Mouse (Mus musculus) embryonic facial prominence, embryonic 10.5 days (tissue): ENCODE data around the gene Sfn. TPM values are rescaled to one million over a fixed set of nuclear protein-coding genes. Genes with fewer than 3 reads are reported as not detected.

ENCODE experiments used
- DNase-seq: peaks from one replicate; pipeline ENCODE4 v3.0.0-alpha.2; 2017; ENCODE audit warnings: low spot score
- H3K27ac ChIP-seq: fragments of 300-500 bp; sonication (generic); replicated peaks from 2 replicates; pipeline ENCODE4 v1.5.1; 2016; ENCODE audit warnings: mild to moderate bottlenecking
- H3K27me3 ChIP-seq: fragments of 300-500 bp; sonication (generic); replicated peaks from 2 replicates; pipeline ENCODE4 v1.6.1; 2016; ENCODE audit warnings: low read depth, mild to moderate bottlenecking; ENCODE audit not compliant: poor library complexity, severe bottlenecking
- H3K36me3 ChIP-seq: fragments of 300-500 bp; sonication (generic); replicated peaks from 2 replicates; pipeline ENCODE4 v1.6.1; 2016; ENCODE audit warnings: mild to moderate bottlenecking, moderate library complexity
- H3K4me1 ChIP-seq: fragments of 300-500 bp; sonication (generic); 2 replicates; pipeline ENCODE4 v1.6.1; 2016
- H3K4me3 ChIP-seq: fragments of 300-500 bp; sonication (generic); 2 replicates; pipeline ENCODE4 v1.5.1; 2016; ENCODE audit warnings: mild to moderate bottlenecking, moderate library complexity
- H3K9me3 ChIP-seq: fragments of 300-500 bp; sonication (generic); 2 replicates; pipeline ENCODE4 v1.6.1; 2016; ENCODE audit warnings: mild to moderate bottlenecking
- WGBS: fragments of 180-500 bp; shearing (Covaris S2); methylation state at CpG from one replicate; pipeline ENCODE4 v1.1.7; 2016; 5-methylcytosine and 5-hydroxymethylcytosine counted together
- polyA plus RNA-seq: library from polyadenylated mRNA; unstranded; fragments of >200 nt; fragmentation: Nextera tagmentation; extraction: Ambion mirVana; gene quantifications from 2 replicates; pipeline ENCODE4 v1.2.1, GENCODE M21; 2016

Sfn gene
- polyA plus RNA-seq, 1 experiment from 2014 or later = 35.7 TPM

DNA sequence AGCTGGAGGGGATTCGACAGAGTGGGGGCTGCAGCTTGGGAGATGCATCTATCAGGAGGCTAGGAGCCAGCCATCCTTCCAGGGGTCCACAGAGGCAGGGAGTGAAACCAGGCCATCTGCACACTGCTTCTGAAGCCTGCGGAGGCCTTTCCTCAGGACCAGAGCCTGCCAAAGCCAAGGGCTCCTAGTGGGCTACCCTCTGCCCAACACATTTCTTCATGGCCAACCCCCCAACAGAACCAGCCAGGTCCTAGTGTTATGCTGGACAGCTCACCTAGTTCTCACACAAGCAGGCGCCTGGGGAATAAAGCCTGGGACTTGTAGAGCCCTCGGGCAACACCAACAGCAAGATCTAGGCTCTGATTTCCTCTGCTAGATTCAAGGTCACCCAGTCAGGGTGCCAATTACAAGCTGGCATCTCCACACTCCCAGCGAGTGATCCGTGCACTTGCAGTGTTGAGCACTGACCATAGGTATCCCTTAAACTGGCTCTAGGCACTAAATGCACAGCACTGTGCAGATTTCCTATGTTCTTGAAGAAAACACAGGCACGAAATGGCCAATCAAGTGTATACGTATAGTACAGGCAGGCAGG is 28.5 kb upstream of the Sfn start:
- Histone ChIP-seq H3K4me1 (peaks cover 46% of the 10 kb centered on the region), H3K4me3 (no peak overlapping the region), H3K36me3 (peaks cover 27% of the 10 kb centered on the region), H3K9me3 (no peaks in the 10 kb centered on the region), H3K27ac (no peak overlapping the region), H3K27me3 (no peaks in the 10 kb centered on the region)
- no peak for DNase-seq
- 94% methylated on average over 8 of the region's 8 CpGs for WGBS

GRCm38 (mm10) chr4:133629191-133629590 is 27.2 kb upstream of the Sfn start:
- no peak overlapping the region for H3K27ac ChIP-seq
- peaks cover 49% of the 10 kb centered on the region for H3K4me1 ChIP-seq
- no peaks in the 10 kb centered on the region for H3K9me3 ChIP-seq
- WGBS = 91% methylated on average over 7 of the region's 7 CpGs
- DNase-seq = no peak
- no peaks in the 10 kb centered on the region for H3K27me3 ChIP-seq
- H3K36me3 ChIP-seq = peaks cover 40% of the 10 kb centered on the region
- no peak overlapping the region for H3K4me3 ChIP-seq

DNA sequence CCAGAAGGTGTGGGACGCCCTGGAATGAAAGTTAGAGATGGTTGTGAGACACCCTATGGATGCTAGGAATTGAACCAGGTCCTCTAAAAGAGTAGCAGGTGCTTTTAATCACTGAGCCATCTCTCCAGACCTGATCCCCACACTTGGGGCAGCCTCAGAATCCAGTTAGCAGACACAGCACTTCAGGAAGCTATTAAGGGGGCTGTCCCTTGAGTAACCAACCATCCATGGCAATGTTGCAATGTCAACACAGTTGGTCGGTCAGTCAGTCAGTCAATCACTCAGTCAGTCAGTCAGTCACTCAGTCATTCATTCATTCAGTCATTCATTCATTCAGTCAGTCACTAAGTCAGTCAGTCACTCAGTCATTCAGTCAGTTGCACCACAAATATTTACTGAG is 26.5 kb upstream of the Sfn start:
- Histone ChIP-seq H3K9me3 (no peaks in the 10 kb centered on the region), H3K27me3 (no peaks in the 10 kb centered on the region), H3K4me1 (peaks cover 45% of the 10 kb centered on the region), H3K4me3 (no peak overlapping the region), H3K27ac (no peak overlapping the region), H3K36me3 (peaks cover 46% of the 10 kb centered on the region)
- WGBS = 72% methylated on average over 2 of the region's 2 CpGs
- DNase-seq = no peak

GRCm38 (mm10) chr4:133627039-133627438 is 25.1 kb upstream of the Sfn start:
- Histone ChIP-seq H3K4me1 (peaks cover 38% of the 10 kb centered on the region), H3K4me3 (no peak overlapping the region), H3K36me3 (peaks cover 52% of the 10 kb centered on the region), H3K27ac (no peak overlapping the region), H3K9me3 (no peaks in the 10 kb centered on the region), H3K27me3 (no peaks in the 10 kb centered on the region)
- WGBS = 90% methylated on average over 14 of the region's 14 CpGs
- no peak for DNase-seq

DNA sequence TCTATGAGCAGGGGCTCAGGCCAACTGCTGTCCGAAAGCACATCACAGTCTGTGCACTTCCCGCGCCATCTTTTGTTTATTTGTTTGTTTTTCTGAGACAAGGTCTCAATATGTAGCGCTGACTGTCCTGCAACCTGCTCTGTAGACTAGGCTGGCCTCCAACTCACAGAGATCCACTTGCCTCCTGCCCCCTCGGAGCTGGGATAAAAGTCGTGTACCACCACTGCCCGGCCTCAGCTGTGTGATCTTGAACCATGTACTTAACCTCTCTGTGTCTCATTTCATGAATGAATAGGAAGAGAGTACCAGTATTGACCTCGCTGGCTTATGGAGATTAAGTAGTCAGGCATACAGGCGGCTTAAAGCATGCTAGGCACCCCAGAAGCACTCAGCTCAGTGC is 24.7 kb upstream of the Sfn start:
- Histone ChIP-seq H3K27me3 (no peaks in the 10 kb centered on the region), H3K36me3 (peaks cover 56% of the 10 kb centered on the region), H3K4me3 (no peak overlapping the region), H3K9me3 (no peaks in the 10 kb centered on the region), H3K4me1 (peaks cover 34% of the 10 kb centered on the region), H3K27ac (no peak overlapping the region)
- WGBS = 88% methylated on average over 9 of the region's 9 CpGs
- DNase-seq = no peak

GRCm38 (mm10) chr4:133626221-133626620 is 24.3 kb upstream of the Sfn start:
- Histone ChIP-seq H3K27me3 (no peaks in the 10 kb centered on the region), H3K4me3 (no peak overlapping the region), H3K4me1 (peaks cover 30% of the 10 kb centered on the region), H3K27ac (0 out of 2 replicates have a peak overlapping the region, but pooled peaks have one; percentile 48), H3K9me3 (no peaks in the 10 kb centered on the region), H3K36me3 (peaks cover 59% of the 10 kb centered on the region)
- WGBS = 43% methylated on average over 5 of the region's 5 CpGs
- no peak for DNase-seq

DNA sequence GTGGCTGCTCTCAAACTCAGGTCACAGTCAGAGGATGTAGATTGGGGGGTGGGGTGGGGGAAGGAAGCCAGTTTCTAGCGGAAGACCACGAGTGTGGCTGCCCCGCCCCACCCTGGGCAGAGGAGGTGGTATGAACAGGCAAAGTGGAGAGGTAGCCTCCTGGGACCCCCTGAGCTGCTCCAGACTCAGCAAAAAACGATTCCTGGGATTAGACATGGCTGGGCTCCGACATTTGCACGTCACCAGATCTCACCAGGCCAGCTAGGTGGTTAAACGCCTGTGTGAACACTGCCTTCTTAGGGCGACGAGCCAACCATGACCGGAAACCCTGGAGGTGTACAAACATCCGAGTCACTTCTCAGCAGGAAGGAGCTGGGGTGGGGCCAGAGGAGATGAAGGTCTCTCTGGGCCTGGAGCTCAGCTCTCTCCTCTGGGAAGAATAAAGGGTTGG is 23.7 kb upstream of the Sfn start:
- Histone ChIP-seq H3K4me1 (peaks cover 24% of the 10 kb centered on the region), H3K36me3 (peaks cover 61% of the 10 kb centered on the region), H3K9me3 (no peaks in the 10 kb centered on the region), H3K27me3 (no peaks in the 10 kb centered on the region), H3K27ac (peak overlapping the region; percentile 57), H3K4me3 (no peak overlapping the region)
- WGBS = 54% methylated on average over 11 of the region's 11 CpGs
- no peak for DNase-seq

DNA sequence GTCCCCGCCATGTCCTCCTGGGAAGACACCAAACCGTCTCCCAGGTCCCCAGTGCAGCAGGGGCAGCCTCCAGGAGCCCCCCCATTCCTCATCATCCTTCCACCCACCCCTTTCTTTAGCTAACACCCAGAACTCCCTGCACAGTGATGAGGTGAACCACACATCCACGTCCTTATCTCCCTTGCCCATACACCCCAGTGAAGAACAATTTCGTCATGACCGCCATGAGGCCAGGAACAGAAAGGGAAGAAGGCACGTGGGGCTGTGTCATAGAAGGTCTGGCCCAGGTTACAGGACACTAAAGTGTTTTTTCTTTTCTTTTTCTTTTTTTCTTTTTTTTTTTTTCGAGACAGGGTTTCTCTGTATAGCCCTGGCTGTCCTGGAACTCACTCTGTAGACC is 22.9 kb upstream of the Sfn start:
- no peak overlapping the region for H3K27ac ChIP-seq
- H3K4me3 ChIP-seq = no peak overlapping the region
- no peaks in the 10 kb centered on the region for H3K27me3 ChIP-seq
- WGBS = 92% methylated on average over 7 of the region's 7 CpGs
- DNase-seq = no peak
- peaks cover 63% of the 10 kb centered on the region for H3K36me3 ChIP-seq
- H3K9me3 ChIP-seq = no peaks in the 10 kb centered on the region
- peaks cover 19% of the 10 kb centered on the region for H3K4me1 ChIP-seq

GRCm38 (mm10) chr4:133622161-133622695 is 20.3 kb upstream of the Sfn start:
- 80% methylated on average over 11 of the region's 11 CpGs for WGBS
- H3K36me3 ChIP-seq = peaks cover 85% of the 10 kb centered on the region
- H3K27me3 ChIP-seq = no peaks in the 10 kb centered on the region
- no peak overlapping the region for H3K27ac ChIP-seq
- no peak for DNase-seq
- H3K4me1 ChIP-seq = peaks cover 21% of the 10 kb centered on the region
- H3K9me3 ChIP-seq = no peaks in the 10 kb centered on the region
- no peak overlapping the region for H3K4me3 ChIP-seq

GRCm38 (mm10) chr4:133620668-133621067 is 18.7 kb upstream of the Sfn start:
- no peaks in the 10 kb centered on the region for H3K27me3 ChIP-seq
- no peak for DNase-seq
- peaks cover 10% of the 10 kb centered on the region for H3K4me1 ChIP-seq
- H3K27ac ChIP-seq = no peak overlapping the region
- H3K4me3 ChIP-seq = no peak overlapping the region
- peaks cover 84% of the 10 kb centered on the region for H3K36me3 ChIP-seq
- H3K9me3 ChIP-seq = no peaks in the 10 kb centered on the region
- WGBS = 92% methylated on average over 8 of the region's 8 CpGs

- Histone ChIP-seq H3K27ac (no peak overlapping the region), H3K9me3 (no peaks in the 10 kb centered on the region), H3K4me1 (0 out of 2 replicates have a peak, but pooled peaks cover 5% of the 10 kb centered on the region), H3K27me3 (no peaks in the 10 kb centered on the region), H3K36me3 (peaks cover 84% of the 10 kb centered on the region), H3K4me3 (no peak overlapping the region)
- WGBS = 75% methylated on average over 4 of the region's 4 CpGs
- no peak for DNase-seq
Observed at GRCm38 (mm10) chr4:133619473-133620136, 17.6 kb upstream of the Sfn start.

DNA sequence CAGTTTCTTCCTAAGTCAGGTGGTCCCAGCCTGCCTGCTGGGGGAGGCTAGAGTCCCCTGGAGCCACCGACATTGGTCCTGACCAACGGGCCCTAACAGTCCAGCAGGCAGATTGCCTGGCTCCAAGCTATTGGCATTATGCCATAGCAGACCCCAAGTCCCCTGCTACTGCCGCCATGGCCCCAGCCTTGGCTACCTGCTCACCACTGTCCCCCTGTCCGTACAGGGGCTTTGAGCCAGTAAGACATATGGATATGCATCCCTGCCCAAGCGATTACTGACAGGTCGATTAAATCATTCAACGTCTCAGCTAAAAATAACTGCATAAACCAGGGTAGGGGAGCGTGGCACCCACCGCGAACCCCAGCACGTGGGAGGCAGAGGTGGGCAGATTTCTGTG is 16.0 kb upstream of the Sfn start:
- no peak for DNase-seq
- Histone ChIP-seq H3K4me3 (no peak overlapping the region), H3K4me1 (0 out of 2 replicates have a peak, but pooled peaks cover 5% of the 10 kb centered on the region), H3K27me3 (no peaks in the 10 kb centered on the region), H3K27ac (no peak overlapping the region), H3K36me3 (peaks cover 89% of the 10 kb centered on the region), H3K9me3 (no peaks in the 10 kb centered on the region)
- WGBS = 95% methylated on average over 11 of the region's 11 CpGs

GRCm38 (mm10) chr4:133615416-133615815 is 13.4 kb upstream of the Sfn start:
- 0 out of 2 replicates have a peak, but pooled peaks cover 2% of the 10 kb centered on the region for H3K4me1 ChIP-seq
- H3K27me3 ChIP-seq = no peaks in the 10 kb centered on the region
- WGBS = 75% methylated on average over 10 of the region's 10 CpGs
- peaks cover 8% of the 10 kb centered on the region; the same call in 1 of the 2 replicates for H3K9me3 ChIP-seq
- H3K36me3 ChIP-seq = peaks cover 93% of the 10 kb centered on the region
- H3K27ac ChIP-seq = no peak overlapping the region
- H3K4me3 ChIP-seq = no peak overlapping the region
- DNase-seq = no peak
